Mouse (Mus musculus): ENCODE results near the gene Hdac8. TPM values are rescaled to one million over a fixed set of nuclear protein-coding genes. Genes with fewer than 3 reads are reported as not detected.

The Hdac8 gene
- total and polyA plus RNA-seq, 3 experiments: 8.8 to 11.8 TPM; not detected in 1

DNA sequence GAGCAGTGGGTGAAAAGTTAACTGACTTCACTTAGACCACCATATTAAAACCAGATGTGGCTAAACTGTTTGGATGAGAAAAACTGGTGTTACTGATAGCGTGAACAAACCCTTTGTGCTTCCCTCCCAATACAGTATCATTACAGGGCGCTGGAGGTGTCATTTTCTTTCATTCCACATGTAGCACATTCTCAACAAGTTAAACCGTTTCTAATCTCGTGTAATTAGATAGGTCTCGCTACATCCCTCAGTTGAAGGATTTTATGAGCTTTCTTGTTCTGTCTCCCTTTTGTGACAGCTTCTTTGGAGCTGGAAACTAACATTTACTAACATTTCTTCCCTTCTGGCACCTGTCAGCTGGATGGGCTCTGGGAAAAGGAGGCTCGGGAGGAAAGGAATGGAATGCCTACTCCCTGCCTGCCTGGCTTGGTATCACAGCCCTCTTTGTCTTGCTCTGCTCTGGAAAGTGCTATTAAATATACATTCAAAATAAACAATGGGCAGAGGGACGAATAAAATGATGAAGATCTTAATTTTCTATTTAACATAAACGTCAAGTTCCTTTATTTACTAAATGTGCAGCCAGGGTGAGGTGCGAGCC is 156.2 kb downstream of the Hdac8 start:
- H3K27me3 ChIP-seq (ENCODE audit: control insufficient read depth in 1 of 2, insufficient read depth in 2 of 2, low read length in 2 of 2): no peaks in the 10 kb centered on the region

DNA sequence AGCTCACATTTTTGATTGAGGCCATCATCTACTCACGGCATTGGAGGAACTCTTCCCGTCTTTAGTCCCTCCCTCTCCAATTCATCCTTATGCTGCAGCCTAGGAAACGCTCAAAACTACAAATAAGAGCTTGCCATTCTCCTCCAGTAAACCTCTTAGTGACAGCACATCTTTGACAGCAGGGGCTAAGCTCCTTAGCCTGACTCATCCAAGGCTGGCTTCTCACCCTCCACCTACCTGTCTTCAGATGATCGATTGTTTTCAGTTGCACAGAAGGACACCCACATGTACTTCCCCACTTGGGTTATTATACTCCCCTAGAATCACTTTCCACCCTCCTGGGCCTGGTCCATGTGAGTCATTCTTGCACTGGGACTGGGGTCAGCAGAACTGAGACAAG is 163.5 kb downstream of the Hdac8 start:
- H3K27me3 ChIP-seq (ENCODE audit: control insufficient read depth in 1 of 2, insufficient read depth in 2 of 2, low read length in 2 of 2): no peaks in the 10 kb centered on the region
- no peak overlapping the region for H3K4me3 ChIP-seq (ENCODE audit: control insufficient read depth in 1 of 2, insufficient read depth in 1 of 2, low read depth in 2 of 2, low read length in 2 of 2)
- H3K9me3 ChIP-seq (replicated peaks; ENCODE audit: insufficient read depth, low read length): no peaks in the 10 kb centered on the region
- H3K79me2 ChIP-seq (ENCODE audit: control insufficient read depth, insufficient read depth, low read length, poor library complexity): no peaks in the 10 kb centered on the region
- H3K9ac ChIP-seq (ENCODE audit: control insufficient read depth, low read depth, low read length, poor library complexity, severe bottlenecking): no peak overlapping the region
- TF ChIP-seq MAZ (IDR thresholded peaks at IDR 0.05; ENCODE audit: low read depth, low read length): no peak
- no peak for TF ChIP-seq MAFK (IDR thresholded peaks at IDR 0.05; ENCODE audit: borderline replicate concordance, low read depth, low read length)
- TF ChIP-seq ZNF384 (IDR thresholded peaks at IDR 0.05; ENCODE audit: low read depth, low read length): no peak
- no peak for TF ChIP-seq SMC3 (IDR thresholded peaks at IDR 0.05; ENCODE audit: low read depth, low read length)
- TF ChIP-seq ETS1 (IDR thresholded peaks at IDR 0.05; ENCODE audit: low read depth, low read length): no peak
- TF ChIP-seq MYB (IDR thresholded peaks at IDR 0.05; ENCODE audit: low read depth, low read length): no peak
- TF ChIP-seq CHD1 (IDR thresholded peaks at IDR 0.05; ENCODE audit: low read depth, low read length): no peak
- no peak for TF ChIP-seq CHD2 (IDR thresholded peaks at IDR 0.05; ENCODE audit: low read length)
- TF ChIP-seq TAL1 (IDR thresholded peaks at IDR 0.05; ENCODE audit: low read length): no peak
- TF ChIP-seq MAX (IDR thresholded peaks at IDR 0.05; ENCODE audit: low read length): no peak
- no peak for TF ChIP-seq E2F4 (IDR thresholded peaks at IDR 0.05; ENCODE audit: borderline replicate concordance, low read depth, low read length)
- H3K27ac ChIP-seq (ENCODE audit: control insufficient read depth, low read depth, low read length): no peak overlapping the region
- no peak for DNase-seq (ENCODE audit: low read depth, low spot score)
- H3K36me3 ChIP-seq (ENCODE audit: control insufficient read depth in 1 of 2, insufficient read depth in 2 of 2, low read length in 2 of 2): no peaks in the 10 kb centered on the region
- no peaks in the 10 kb centered on the region for H3K4me1 ChIP-seq (ENCODE audit: control insufficient read depth in 1 of 2, insufficient read depth in 2 of 2, low read length in 2 of 2)

More for the DNA sequence above, 156.2 kb downstream of the Hdac8 start:
- no peak overlapping the region for H3K4me3 ChIP-seq (ENCODE audit: control insufficient read depth in 1 of 2, insufficient read depth in 1 of 2, low read depth in 2 of 2, low read length in 2 of 2)
- no peaks in the 10 kb centered on the region for H3K4me1 ChIP-seq (ENCODE audit: control insufficient read depth in 1 of 2, insufficient read depth in 2 of 2, low read length in 2 of 2)
- TF ChIP-seq RCOR1 (IDR thresholded peaks at IDR 0.05; ENCODE audit: low read depth, low read length): no peak
- no peak for TF ChIP-seq MYB (IDR thresholded peaks at IDR 0.05; ENCODE audit: low read depth, low read length)
- no peak for TF ChIP-seq ZMIZ1 (IDR thresholded peaks at IDR 0.05; ENCODE audit: low read depth, low read length)
- no peak for TF ChIP-seq ZNF384 (IDR thresholded peaks at IDR 0.05; ENCODE audit: low read depth, low read length)
- no peak for TF ChIP-seq MXI1 (IDR thresholded peaks at IDR 0.05; ENCODE audit: low read depth, low read length)
- TF ChIP-seq MYC (IDR thresholded peaks at IDR 0.05; ENCODE audit: low read depth, low read length): no peak
- no peak for TF ChIP-seq ETS1 (IDR thresholded peaks at IDR 0.05; ENCODE audit: low read depth, low read length)
- TF ChIP-seq MAZ (IDR thresholded peaks at IDR 0.05; ENCODE audit: low read depth, low read length): no peak
- no peak for TF ChIP-seq SIN3A (IDR thresholded peaks at IDR 0.05; ENCODE audit: low read length)
- no peak for TF ChIP-seq CHD2 (IDR thresholded peaks at IDR 0.05; ENCODE audit: low read length)
- no peak for TF ChIP-seq MEF2A (IDR thresholded peaks at IDR 0.05; ENCODE audit: extremely low read depth, insufficient replicate concordance, low read depth, low read length, poor library complexity, severe bottlenecking)
- no peak for TF ChIP-seq NELFE (IDR thresholded peaks at IDR 0.05; ENCODE audit: low read depth, low read length)
- no peak for TF ChIP-seq UBTF (IDR thresholded peaks at IDR 0.05; ENCODE audit: borderline replicate concordance, insufficient read depth, low read depth, low read length)
- TF ChIP-seq JUND (IDR thresholded peaks at IDR 0.05; ENCODE audit: low read depth, low read length): no peak
- TF ChIP-seq SMC3 (IDR thresholded peaks at IDR 0.05; ENCODE audit: low read depth, low read length): no peak
- DNase-seq (ENCODE audit: low read depth, low spot score): no peak
- no peaks in the 10 kb centered on the region for H3K36me3 ChIP-seq (ENCODE audit: control insufficient read depth in 1 of 2, insufficient read depth in 2 of 2, low read length in 2 of 2)
- no peak overlapping the region for H3K27ac ChIP-seq (ENCODE audit: control insufficient read depth, low read depth, low read length)
- H3K9ac ChIP-seq (ENCODE audit: control insufficient read depth, low read depth, low read length, poor library complexity, severe bottlenecking): no peak overlapping the region
- H3K79me2 ChIP-seq (ENCODE audit: control insufficient read depth, insufficient read depth, low read length, poor library complexity): no peaks in the 10 kb centered on the region
- H3K9me3 ChIP-seq (replicated peaks; ENCODE audit: insufficient read depth, low read length): no peaks in the 10 kb centered on the region

All from MEL (cell line).